Mouse (Mus musculus): ENCODE data around the gene Rae1.

Gene Rae1

GRCm38 (mm10) chr2:173030591-173031338 lies 30.8 kb downstream of the Rae1 start:
- no peak for TF ChIP-seq GATA4 (IDR thresholded peaks at IDR 0.05; ENCODE audit: insufficient replicate concordance, low read length)

DNA sequence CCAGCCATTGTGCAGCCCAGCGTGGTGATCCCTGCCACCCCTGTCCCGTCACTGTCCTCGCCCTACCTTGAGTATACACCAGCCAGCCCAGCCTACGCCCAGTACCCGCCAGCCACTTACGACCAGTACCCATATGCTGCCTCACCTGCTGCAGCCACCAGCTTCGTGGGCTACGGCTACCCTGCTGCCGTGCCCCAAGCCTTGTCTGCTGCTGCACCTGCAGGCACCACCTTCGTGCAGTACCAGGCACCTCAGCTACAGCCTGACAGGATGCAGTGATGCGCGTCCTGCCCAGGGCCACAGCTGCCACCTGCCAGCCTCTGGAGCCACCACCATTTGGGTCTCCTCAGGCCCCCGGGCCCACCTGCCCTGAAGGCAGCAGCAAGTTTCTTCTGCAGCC lies 33.6 kb downstream of the Rae1 start:
- no peak for TF ChIP-seq GATA4 (IDR thresholded peaks at IDR 0.05; ENCODE audit: insufficient replicate concordance, low read length)

GRCm38 (mm10) chr2:173034998-173035397 lies 35.1 kb downstream of the Rae1 start:
- no peak for TF ChIP-seq GATA4 (IDR thresholded peaks at IDR 0.05; ENCODE audit: insufficient replicate concordance, low read length)

DNA sequence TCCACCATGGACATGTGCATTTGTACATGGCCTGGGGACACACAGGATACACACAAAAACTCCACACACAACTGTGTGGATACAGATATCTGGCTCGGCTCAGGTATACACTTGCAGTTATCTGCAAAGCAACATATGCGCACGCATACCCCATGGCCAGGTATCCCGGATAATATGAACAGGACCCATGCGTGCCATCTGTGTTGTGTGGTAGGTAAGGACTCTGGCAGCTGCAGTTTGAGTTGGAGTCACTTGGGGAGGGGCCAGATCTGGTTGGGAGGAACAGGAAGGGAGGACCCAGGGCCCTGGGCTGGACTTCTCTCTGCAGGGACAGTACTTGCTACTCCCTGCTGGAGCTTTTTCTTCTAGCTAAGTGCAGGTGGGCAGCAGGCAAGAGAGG lies 35.7 kb downstream of the Rae1 start:
- TF ChIP-seq GATA4 (IDR thresholded peaks at IDR 0.05; ENCODE audit: insufficient replicate concordance, low read length) = no peak

GRCm38 (mm10) chr2:173036055-173036454 lies 36.1 kb downstream of the Rae1 start:
- TF ChIP-seq GATA4 (IDR thresholded peaks at IDR 0.05; ENCODE audit: insufficient replicate concordance, low read length) = no peak

- TF ChIP-seq GATA4 (IDR thresholded peaks at IDR 0.05; ENCODE audit: insufficient replicate concordance, low read length) = no peak
Measured at GRCm38 (mm10) chr2:173036611-173037010, 36.7 kb downstream of the Rae1 start.

DNA sequence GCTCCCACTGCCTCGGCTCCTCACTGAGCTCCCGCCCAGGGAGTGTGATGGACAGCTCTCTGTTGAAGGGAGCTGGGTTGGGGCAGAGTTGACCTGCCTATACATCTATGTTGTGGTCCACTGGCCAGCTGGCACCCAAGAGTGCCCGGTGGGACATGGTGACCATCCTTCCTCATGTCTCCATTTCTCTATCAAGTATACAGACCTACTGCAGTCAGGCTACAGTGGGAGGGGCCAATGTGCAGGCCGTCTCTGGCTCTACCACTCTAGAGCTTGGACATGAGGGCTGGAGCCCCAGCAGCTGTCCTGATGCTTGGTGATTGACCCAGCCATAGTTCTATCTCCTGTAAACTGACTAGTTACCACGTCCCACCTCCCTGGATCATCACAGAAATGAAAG lies 37.4 kb downstream of the Rae1 start:
- no peak for TF ChIP-seq GATA4 (IDR thresholded peaks at IDR 0.05; ENCODE audit: insufficient replicate concordance, low read length)

DNA sequence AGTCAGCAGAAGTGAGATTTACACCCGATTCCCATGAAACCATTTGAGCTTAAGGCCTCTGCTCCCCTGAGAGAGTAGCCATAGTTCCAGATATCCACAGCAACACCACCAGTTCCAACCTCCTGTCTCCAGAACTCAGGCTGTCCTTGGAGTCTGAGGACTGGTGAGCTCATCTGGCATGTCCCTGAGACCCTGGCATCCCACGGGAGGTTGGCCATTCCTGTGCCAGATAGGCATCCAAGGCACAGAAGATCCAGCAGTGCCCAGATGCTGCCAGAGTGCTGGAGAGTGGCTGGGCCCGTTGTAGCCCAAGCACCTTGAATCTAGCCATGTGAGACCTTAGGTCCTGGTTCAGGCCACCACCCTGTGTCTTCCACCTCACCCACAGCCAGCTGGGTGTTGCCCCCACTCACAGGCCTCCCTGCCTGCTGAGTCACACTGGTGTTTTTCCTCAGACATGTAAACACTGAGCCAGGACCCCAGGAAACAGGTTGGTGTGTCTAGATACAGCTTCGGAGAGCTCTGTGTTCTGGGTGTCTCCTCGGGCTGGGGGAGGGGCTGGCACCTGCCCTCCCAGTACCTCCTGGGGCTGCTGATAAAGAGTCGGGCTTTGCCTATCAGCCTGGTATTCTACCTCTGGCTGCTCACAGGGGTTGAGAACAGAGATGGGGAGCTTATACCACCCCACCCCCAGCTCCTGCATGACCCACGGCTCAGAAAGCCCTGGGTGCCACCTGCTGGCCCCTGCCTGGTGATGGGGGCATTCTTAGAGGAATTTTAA lies 38.1 kb downstream of the Rae1 start:
- no peak for TF ChIP-seq GATA4 (IDR thresholded peaks at IDR 0.05; ENCODE audit: insufficient replicate concordance, low read length)

- no peak for TF ChIP-seq GATA4 (IDR thresholded peaks at IDR 0.05; ENCODE audit: insufficient replicate concordance, low read length)
Measured at GRCm38 (mm10) chr2:173039041-173039440, 39.1 kb downstream of the Rae1 start.

DNA sequence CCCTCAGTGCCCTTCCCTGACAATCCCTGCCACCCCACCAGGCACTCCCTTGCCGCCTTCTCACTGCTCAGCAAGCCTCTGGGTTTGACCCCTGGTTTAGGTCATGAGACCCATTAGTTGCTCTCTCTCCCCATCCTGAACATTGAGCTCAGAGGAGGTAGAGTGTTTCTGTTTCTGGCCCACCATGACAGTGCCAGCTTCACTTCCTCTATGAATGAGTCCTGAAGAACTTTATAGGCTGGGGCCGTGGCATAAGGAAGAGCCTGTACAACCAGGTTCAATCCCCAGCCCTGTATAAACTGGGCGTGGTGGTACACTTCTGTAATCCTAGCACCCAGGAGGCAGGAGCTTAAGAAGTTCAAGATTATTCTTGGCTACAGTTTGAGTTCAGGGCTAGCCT lies 40.9 kb downstream of the Rae1 start:
- TF ChIP-seq GATA4 (IDR thresholded peaks at IDR 0.05; ENCODE audit: insufficient replicate concordance, low read length) = no peak

DNA sequence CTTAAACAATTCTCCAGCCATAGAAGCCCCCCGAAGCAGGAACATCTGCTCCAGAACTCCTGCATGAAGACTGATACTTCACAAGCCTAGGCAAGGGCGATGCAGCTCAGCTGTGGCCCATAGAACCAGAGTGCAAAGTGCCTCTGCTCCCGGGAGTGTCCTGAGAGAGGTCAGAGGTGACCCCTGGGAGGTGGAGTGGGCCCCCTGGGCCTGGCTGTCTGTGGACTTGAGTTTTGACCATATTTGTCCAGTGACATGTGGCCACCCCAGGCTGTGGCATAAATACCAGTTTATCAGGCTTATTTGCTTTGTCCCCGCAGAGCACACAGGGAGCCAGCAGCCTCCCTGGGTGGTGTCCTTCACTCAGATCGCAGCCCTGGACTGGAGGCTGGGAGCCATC lies 41.3 kb downstream of the Rae1 start:
- no peak for TF ChIP-seq GATA4 (IDR thresholded peaks at IDR 0.05; ENCODE audit: insufficient replicate concordance, low read length)

GRCm38 (mm10) chr2:173041893-173042292 lies 42.0 kb downstream of the Rae1 start:
- TF ChIP-seq GATA4 (IDR thresholded peaks at IDR 0.05; ENCODE audit: insufficient replicate concordance, low read length) = no peak

GRCm38 (mm10) chr2:173042504-173043162 lies 42.7 kb downstream of the Rae1 start:
- no peak for TF ChIP-seq GATA4 (IDR thresholded peaks at IDR 0.05; ENCODE audit: insufficient replicate concordance, low read length)

DNA sequence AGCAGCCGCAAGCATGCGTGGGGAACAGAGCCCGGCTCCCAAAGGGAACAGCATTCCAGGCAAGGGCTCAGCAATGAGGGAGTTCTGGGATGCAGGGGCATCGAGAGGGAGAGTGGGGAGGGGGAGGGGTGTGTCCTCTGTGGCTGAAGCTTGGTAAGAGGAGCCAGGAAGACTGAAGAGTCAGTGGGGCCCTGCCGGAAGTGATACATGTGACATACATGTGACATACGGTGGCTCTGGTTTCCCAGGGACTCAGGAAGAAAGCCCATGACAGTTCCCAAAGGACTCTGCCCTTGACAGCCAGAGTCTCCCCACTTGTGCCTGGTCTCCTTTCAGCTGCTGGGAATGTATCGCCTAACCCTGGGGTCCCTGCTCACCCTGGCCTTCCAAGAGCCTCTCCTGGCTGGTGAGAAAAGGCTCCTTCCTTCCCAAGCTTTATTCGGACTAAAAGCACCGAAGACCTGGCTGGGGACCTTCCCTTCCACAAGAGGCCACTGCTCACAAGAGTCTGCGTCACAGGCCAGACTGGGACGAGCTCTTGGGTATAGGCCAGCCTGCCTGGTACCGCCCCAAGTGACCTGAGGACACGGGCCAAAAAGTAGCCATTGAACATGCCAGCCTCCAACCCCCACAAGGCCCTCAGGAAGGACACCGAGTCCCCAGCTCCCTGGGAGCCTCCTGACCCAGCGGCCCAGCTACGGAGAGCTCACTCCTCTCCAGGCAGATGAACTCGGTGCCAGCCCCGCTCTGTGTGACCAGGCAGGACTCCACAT lies 44.5 kb downstream of the Rae1 start:
- no peak for TF ChIP-seq GATA4 (IDR thresholded peaks at IDR 0.05; ENCODE audit: insufficient replicate concordance, low read length)

- TF ChIP-seq GATA4 (IDR thresholded peaks at IDR 0.05; ENCODE audit: insufficient replicate concordance, low read length) = no peak
Measured at GRCm38 (mm10) chr2:173046582-173047297, 46.8 kb downstream of the Rae1 start.

All from liver, adult (tissue).